Mouse (Mus musculus) CH12.LX (cell line): ENCODE measurements around the gene Rnase13. TPM values are rescaled to one million over a fixed set of nuclear protein-coding genes. Genes with fewer than 3 reads are reported as not detected.

Experiments used
- DNase-seq: peaks from one replicate; pipeline ENCODE4 v3.0.0-alpha.2; 2013; ENCODE audit errors: extremely low read depth
- H3K27ac ChIP-seq: 2 replicates; pipeline ENCODE4 v1.5.1; 2012; ENCODE audit warnings: low read depth, mild to moderate bottlenecking, control low read depth, moderate library complexity; ENCODE audit not compliant: insufficient read depth
- H3K27me3 ChIP-seq: replicated peaks from 2 replicates; pipeline ENCODE3; 2012; ENCODE audit warnings: inconsistent platforms
- H3K36me3 ChIP-seq, 2 experiments: replicated peaks in 1 of 2; 2 replicates each; pipeline versions ENCODE3 to v1.6.1; 2012; ENCODE audit warnings: inconsistent platforms in 1 of 2, low read length in 1 of 2, mild to moderate bottlenecking in 1 of 2, mixed read lengths in 1 of 2, moderate library complexity in 1 of 2; ENCODE audit not compliant: control insufficient read depth in 1 of 2, insufficient read depth in 1 of 2
- H3K4me1 ChIP-seq, 2 experiments: 2 replicates each; pipeline ENCODE4 v1.6.1; 2012; ENCODE audit warnings: inconsistent platforms in 1 of 2, moderate library complexity in 1 of 2; ENCODE audit not compliant: insufficient read depth in 2 of 2, control insufficient read depth in 1 of 2
- H3K4me2 ChIP-seq: 2 replicates; pipeline ENCODE4 v1.6.1; 2012; ENCODE audit warnings: low read depth, mild to moderate bottlenecking, control low read depth; ENCODE audit not compliant: poor library complexity, insufficient read depth, severe bottlenecking
- H3K4me3 ChIP-seq, 3 experiments: fragments of 150-350 bp in 1 of 3; sonication (generic) in 1 of 3; replicated peaks in 1 of 3; 2 replicates each; pipeline versions ENCODE3 to v1.5.1; 2011 to 2012; ENCODE audit warnings: low read depth in 2 of 3, low read length in 2 of 3, mild to moderate bottlenecking in 2 of 3, moderate library complexity in 2 of 3, control low read depth in 1 of 3, improper control_type of control experiment in 1 of 3, inconsistent platforms in 1 of 3, mixed read lengths in 1 of 3; ENCODE audit not compliant: poor library complexity in 1 of 3
- H3K79me2 ChIP-seq: replicated peaks from 2 replicates; pipeline ENCODE4 v1.6.1; 2012; ENCODE audit warnings: mild to moderate bottlenecking, moderate library complexity; ENCODE audit not compliant: control insufficient read depth, poor library complexity, insufficient read depth, severe bottlenecking; ENCODE audit errors: extremely low read depth
- H3K9ac ChIP-seq: 2 replicates; pipeline ENCODE4 v1.6.1; 2012; ENCODE audit warnings: low read depth, mild to moderate bottlenecking, control low read depth, moderate library complexity; ENCODE audit not compliant: insufficient read depth
- H3K9me3 ChIP-seq: replicated peaks from 2 replicates; pipeline ENCODE3; 2012; ENCODE audit warnings: low read length, inconsistent platforms, mixed read lengths
- CHD1 ChIP-seq: IDR thresholded peaks from 2 replicates; pipeline ENCODE4 v1.6.1; 2012; ENCODE audit warnings: low read depth, low read length, improper control_type of control experiment, inconsistent platforms
- CHD2 ChIP-seq: IDR thresholded peaks from 2 replicates; pipeline ENCODE4 v1.6.1; 2011; ENCODE audit warnings: low read length, improper control_type of control experiment
- CTCF ChIP-seq, 2 experiments: IDR thresholded peaks in 1 of 2; conservative IDR thresholded peaks in 1 of 2; 2 replicates each; pipeline ENCODE4 v1.5.1; 2011 to 2012; ENCODE audit warnings: low read depth in 2 of 2, low read length in 2 of 2, improper control_type of control experiment in 1 of 2, inconsistent platforms in 1 of 2, mild to moderate bottlenecking in 1 of 2, moderate library complexity in 1 of 2
- E2F4 ChIP-seq: IDR thresholded peaks from 2 replicates; pipeline ENCODE4 v1.6.1; 2011; ENCODE audit warnings: low read depth, low read length, improper control_type of control experiment; ENCODE audit not compliant: insufficient replicate concordance
- GABPA ChIP-seq: IDR thresholded peaks from 2 replicates; pipeline ENCODE4 v1.6.1; 2012; ENCODE audit warnings: low read depth, low read length, improper control_type of control experiment, inconsistent platforms; ENCODE audit not compliant: insufficient replicate concordance
- KAT2A ChIP-seq: IDR thresholded peaks from 2 replicates; pipeline ENCODE4 v1.6.1; 2012; ENCODE audit warnings: low read length, improper control_type of control experiment, inconsistent platforms; ENCODE audit not compliant: insufficient replicate concordance
- MAZ ChIP-seq: IDR thresholded peaks from 2 replicates; pipeline ENCODE4 v1.6.1; 2012; ENCODE audit warnings: low read depth, mild to moderate bottlenecking, inconsistent platforms, low read length, improper control_type of control experiment, moderate library complexity
- MXI1 ChIP-seq: IDR thresholded peaks from 2 replicates; pipeline ENCODE4 v1.6.1; 2011; ENCODE audit warnings: mild to moderate bottlenecking, low read depth, low read length, improper control_type of control experiment
- POLR2A ChIP-seq: IDR thresholded peaks from 2 replicates; pipeline ENCODE4 v1.6.1; 2011; ENCODE audit warnings: low read depth, mild to moderate bottlenecking, improper control_type of control experiment, low read length
- POLR2AphosphoS2 ChIP-seq: IDR thresholded peaks from 2 replicates; pipeline ENCODE4 v1.6.1; 2011; ENCODE audit warnings: low read depth, low read length, improper control_type of control experiment
- RAD21 ChIP-seq: IDR thresholded peaks from 2 replicates; pipeline ENCODE4 v1.6.1; 2011; ENCODE audit warnings: low read depth, mild to moderate bottlenecking, low read length, improper control_type of control experiment, moderate library complexity
- RCOR1 ChIP-seq: conservative IDR thresholded peaks from 2 replicates; pipeline ENCODE4 v1.6.1; 2012; ENCODE audit warnings: low read depth, mild to moderate bottlenecking, inconsistent platforms, low read length, improper control_type of control experiment
- SMC3 ChIP-seq: IDR thresholded peaks from 2 replicates; pipeline ENCODE4 v1.6.1; 2011; ENCODE audit warnings: low read depth, low read length, improper control_type of control experiment
- TCF12 ChIP-seq: IDR thresholded peaks from 2 replicates; pipeline ENCODE4 v1.6.1; 2014; ENCODE audit warnings: low read depth, mild to moderate bottlenecking, inconsistent platforms, low read length, improper control_type of control experiment
- UBTF ChIP-seq: IDR thresholded peaks from 2 replicates; pipeline ENCODE4 v1.6.1; 2012; ENCODE audit warnings: low read depth, mild to moderate bottlenecking, inconsistent platforms, low read length, improper control_type of control experiment, moderate library complexity
- ZC3H11A ChIP-seq: IDR thresholded peaks from 2 replicates; pipeline ENCODE4 v1.6.1; 2012; ENCODE audit warnings: low read depth, mild to moderate bottlenecking, inconsistent platforms, low read length, improper control_type of control experiment
- ZKSCAN1 ChIP-seq: IDR thresholded peaks from 2 replicates; pipeline ENCODE4 v1.6.1; 2012; ENCODE audit warnings: low read depth, inconsistent platforms, low read length, improper control_type of control experiment, borderline replicate concordance
- dilution Hi-C: fragments of 300-500 bp; cut with MboI; formaldehyde crosslinking; loops from 2 replicates; pipeline ENCODE4 v1.14.3; 2020; ENCODE audit warnings: low sequenced_read_pairs; ENCODE audit not compliant: extremely low pct_unique_long_range_greater_than_20kb, extremely low pct_ligation_motif_present
- in situ Hi-C: fragments of 300-500 bp; cut with MboI; formaldehyde crosslinking; loops from 3 replicates; pipeline ENCODE4 v1.14.3; 2019; ENCODE audit warnings: low sequenced_read_pairs, low pct_ligation_motif_present, low pct_unique_long_range_greater_than_20kb, mixed read lengths
- polyA plus RNA-seq: library from polyadenylated mRNA; unstranded; fragments of >175 nt; gene quantifications from 2 replicates; pipeline ENCODE4 v1.2.1, GENCODE M21; 2012; ENCODE audit warnings: low read depth; ENCODE audit not compliant: insufficient read length
- total RNA-seq, 2 experiments: library from RNA; depleted of rRNA; stranded (reverse); fragments of 300-350 nt in 1 of 2; fragments of >200 nt in 1 of 2; gene quantifications; 2 replicates each; pipeline ENCODE4 v1.2.3; 2012 to 2014

The Rnase13 gene
- total and polyA plus RNA-seq, 3 experiments: not detected

GRCm38 (mm10) chr14:51906102-51906501 is 16.5 kb downstream of the Rnase13 start:
- Histone ChIP-seq H3K79me2 (no peaks in the 10 kb centered on the region), H3K9me3 (no peaks in the 10 kb centered on the region), H3K4me2 (no peak overlapping the region), H3K27me3 (peaks cover 4% of the 10 kb centered on the region), H3K27ac (no peak overlapping the region), H3K9ac (no peak overlapping the region), H3K4me1 (peaks cover 0 to 5% of the 10 kb centered on the region in 2 experiments; a peak in 1 of 4 replicates), H3K36me3 (no peaks in the 10 kb centered on the region), H3K4me3 (no peak overlapping the region)
- in situ Hi-C loops (loop anchor here (5.0 to 25.0 kb wide), 2 partner anchors 116 to 431 kb away; partner anchors contain the start of genes Sall2 and Zfp219), dilution Hi-C loops (no loop called here)
- no peak for DNase-seq
- no peak for TF ChIP-seq CHD2
- no peak for TF ChIP-seq KAT2A
- TF ChIP-seq MXI1: no peak
- TF ChIP-seq POLR2AphosphoS2: no peak
- TF ChIP-seq RCOR1: no peak
- TF ChIP-seq SMC3: no peak
- TF ChIP-seq ZC3H11A: no peak
- no peak for TF ChIP-seq ZKSCAN1
- TF ChIP-seq UBTF: no peak
- TF ChIP-seq GABPA: no peak
- no peak for TF ChIP-seq TCF12
- TF ChIP-seq POLR2A: no peak
- no peak for TF ChIP-seq E2F4
- TF ChIP-seq CHD1: no peak
- TF ChIP-seq MAZ: no peak

DNA sequence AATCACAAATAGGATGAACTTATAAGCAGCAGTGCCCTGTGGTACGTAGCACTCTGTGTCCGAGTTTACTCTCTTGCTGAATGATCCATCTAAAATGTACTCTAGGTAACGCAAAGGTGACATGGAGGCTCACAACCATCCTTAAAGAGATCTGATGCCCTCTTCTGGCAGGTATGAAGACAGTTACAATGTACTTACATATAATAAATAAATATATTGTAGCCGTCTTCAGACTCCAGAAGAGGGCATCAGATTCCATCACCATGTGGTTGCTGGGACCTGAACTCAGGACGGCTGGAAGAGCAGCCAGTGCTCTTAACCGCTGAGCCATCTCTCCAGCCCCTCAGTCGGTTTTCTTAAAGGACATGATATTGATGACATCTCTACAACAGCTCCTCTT is 17.9 kb downstream of the Rnase13 start:
- H3K4me3 ChIP-seq: no peak overlapping the region
- no peak overlapping the region for H3K27ac ChIP-seq
- dilution Hi-C loops: no loop called here
- in situ Hi-C loops: loop anchor here (5.0 to 25.0 kb wide), 2 partner anchors 118 to 433 kb away; partner anchors contain the start of genes Sall2 and Zfp219
- H3K4me1 ChIP-seq: peaks cover 0 to 5% of the 10 kb centered on the region in 2 experiments; a peak in 1 of 4 replicates
- H3K27me3 ChIP-seq: peaks cover 2% of the 10 kb centered on the region
- TF ChIP-seq MXI1 (no peak), CTCF (conservative IDR thresholded peaks at IDR 0.05 in 1 of 2, IDR thresholded peaks at IDR 0.05 in 1 of 2; ENCODE audit: low read depth in 2 of 2, low read length in 2 of 2) (peak in 1 of 2 experiments; percentile 67; a peak in 2 of 4 replicates), RAD21 (peak; percentile 21), SMC3 (peak; percentile 48)
- no peak overlapping the region for H3K9ac ChIP-seq
- H3K79me2 ChIP-seq: no peaks in the 10 kb centered on the region
- DNase-seq: no peak
- H3K4me2 ChIP-seq: no peak overlapping the region
- H3K36me3 ChIP-seq: no peaks in the 10 kb centered on the region
- H3K9me3 ChIP-seq: no peaks in the 10 kb centered on the region
